Mouse (Mus musculus) forebrain, embryonic 14.5 days (tissue): ENCODE results near the gene Tmcc3. TPM values are rescaled to one million over a fixed set of nuclear protein-coding genes. Genes with fewer than 3 reads are reported as not detected.

Experiments used
- ATAC-seq: fragments of 200-750 bp; cut with Nextera tagmentation; 2 replicates; pipeline ENCODE4 v1.8.0; 2017; ENCODE audit warnings: mild to moderate bottlenecking, moderate library complexity
- DNase-seq: peaks from one replicate; pipeline ENCODE4 v3.0.0-alpha.2; 2015; ENCODE audit warnings: low spot score
- H3K27ac ChIP-seq: fragments of 300-500 bp; sonication (generic); 2 replicates; pipeline ENCODE4 v1.5.1; 2014; ENCODE audit warnings: low read depth, mild to moderate bottlenecking, control low read depth, low read length, moderate library complexity
- H3K27me3 ChIP-seq: fragments of 300-500 bp; sonication (generic); replicated peaks from 2 replicates; pipeline ENCODE4 v1.6.1; 2014; ENCODE audit warnings: low read length, control low read depth, mixed read lengths; ENCODE audit not compliant: control insufficient read depth, insufficient read depth
- H3K36me3 ChIP-seq: fragments of 300-500 bp; sonication (generic); 2 replicates; pipeline ENCODE4 v1.6.1; 2014; ENCODE audit warnings: low read length, control low read depth; ENCODE audit not compliant: control insufficient read depth, insufficient read depth
- H3K4me1 ChIP-seq: fragments of 300-500 bp; sonication (generic); 2 replicates; pipeline ENCODE4 v1.6.1; 2014; ENCODE audit warnings: antibody characterized with exemption, low read length, control low read depth; ENCODE audit not compliant: control insufficient read depth, insufficient read depth
- H3K4me2 ChIP-seq: fragments of 300-500 bp; sonication (generic); 2 replicates; pipeline ENCODE4 v1.6.1; 2014; ENCODE audit warnings: mild to moderate bottlenecking, control low read depth, low read length
- H3K4me3 ChIP-seq: fragments of 300-500 bp; sonication (generic); 2 replicates; pipeline ENCODE4 v1.5.1; 2014; ENCODE audit warnings: low read depth, low read length, control low read depth
- H3K9ac ChIP-seq: fragments of 300-500 bp; sonication (generic); 2 replicates; pipeline ENCODE4 v1.6.1; 2014; ENCODE audit warnings: mild to moderate bottlenecking, low read length, control low read depth, moderate library complexity
- H3K9me3 ChIP-seq: fragments of 300-500 bp; sonication (generic); replicated peaks from 2 replicates; pipeline ENCODE4 v1.6.1; 2016; ENCODE audit warnings: low read length, control low read depth, mixed read lengths; ENCODE audit not compliant: control insufficient read depth
- WGBS: fragments of 180-500 bp; shearing (Covaris S2); extraction: QIAGEN DNeasy Blood & Tissue Kit; methylation state at CpG from one replicate; pipeline ENCODE4 v1.1.7; 2014; 5-methylcytosine and 5-hydroxymethylcytosine counted together
- polyA plus RNA-seq: library from polyadenylated mRNA; unstranded; fragments of >200 nt; fragmentation: Nextera tagmentation; extraction: Ambion mirVana; gene quantifications from 2 replicates; pipeline ENCODE4 v1.2.1, GENCODE M21; 2014

Tmcc3 gene
- polyA plus RNA-seq, 1 experiment from 2014 or later: 5.5 TPM

DNA sequence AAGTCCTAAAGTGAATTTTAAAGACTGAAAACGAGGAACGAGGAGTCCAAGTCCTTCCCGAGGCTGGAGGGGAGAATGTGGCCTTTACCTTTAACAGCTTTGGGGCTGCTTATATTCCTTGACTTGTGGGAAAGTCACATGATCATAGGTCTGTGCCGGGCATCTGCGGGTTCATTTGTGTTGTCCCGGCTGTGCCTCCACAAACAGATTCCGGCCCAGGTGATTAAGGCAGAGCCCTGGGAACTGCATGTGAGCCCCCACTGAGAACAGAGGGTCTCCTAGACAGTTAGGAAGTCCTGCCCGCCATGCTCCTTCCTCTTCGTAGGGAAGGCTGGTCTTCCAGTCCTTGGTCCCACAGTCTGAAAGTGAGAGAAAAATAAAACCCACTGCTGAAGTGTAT is 311.1 kb downstream of the Tmcc3 start:
- Histone ChIP-seq H3K36me3 (no peaks in the 10 kb centered on the region), H3K4me3 (no peak overlapping the region), H3K27ac (peak overlapping the region; percentile 35; the same call in 1 of the 2 replicates), H3K4me2 (no peak overlapping the region), H3K9ac (no peak overlapping the region), H3K27me3 (no peaks in the 10 kb centered on the region), H3K9me3 (no peaks in the 10 kb centered on the region), H3K4me1 (peaks cover 23% of the 10 kb centered on the region)
- WGBS: 36% methylated on average over 9 of the region's 9 CpGs
- DNase-seq (no peak), ATAC-seq (no peak)

DNA sequence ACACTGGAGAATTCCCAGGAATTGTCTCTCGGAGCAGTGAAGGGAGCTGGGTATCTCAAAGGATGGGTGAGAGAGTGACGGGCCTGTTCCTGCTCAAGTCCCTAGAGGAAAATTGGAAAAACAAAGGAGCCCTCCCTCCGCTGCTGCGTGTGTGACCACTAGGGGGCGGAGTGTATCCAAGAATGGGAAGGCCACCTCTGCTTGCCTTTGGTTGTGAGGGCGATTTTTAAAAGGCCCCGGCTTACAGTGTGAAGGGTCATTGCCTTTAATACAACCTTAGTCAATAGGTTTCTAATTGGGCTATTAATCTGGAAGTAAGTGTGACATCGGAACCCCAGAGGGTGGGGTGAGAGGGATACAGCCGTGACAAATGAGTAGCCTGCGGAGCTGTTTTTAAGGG is 311.9 kb downstream of the Tmcc3 start:
- peak overlapping the region; percentile 35; the same call in 1 of the 2 replicates for H3K27ac ChIP-seq
- no peaks in the 10 kb centered on the region for H3K36me3 ChIP-seq
- peaks cover 23% of the 10 kb centered on the region for H3K4me1 ChIP-seq
- 5% methylated on average over 10 of the region's 10 CpGs for WGBS
- H3K9ac ChIP-seq: no peak overlapping the region; the same call in 1 of the 2 replicates
- no peaks in the 10 kb centered on the region for H3K9me3 ChIP-seq
- DNase-seq (peak; percentile 92), ATAC-seq (peak; percentile 66)
- no peak overlapping the region for H3K4me3 ChIP-seq
- H3K4me2 ChIP-seq: no peak overlapping the region
- no peaks in the 10 kb centered on the region for H3K27me3 ChIP-seq

DNA sequence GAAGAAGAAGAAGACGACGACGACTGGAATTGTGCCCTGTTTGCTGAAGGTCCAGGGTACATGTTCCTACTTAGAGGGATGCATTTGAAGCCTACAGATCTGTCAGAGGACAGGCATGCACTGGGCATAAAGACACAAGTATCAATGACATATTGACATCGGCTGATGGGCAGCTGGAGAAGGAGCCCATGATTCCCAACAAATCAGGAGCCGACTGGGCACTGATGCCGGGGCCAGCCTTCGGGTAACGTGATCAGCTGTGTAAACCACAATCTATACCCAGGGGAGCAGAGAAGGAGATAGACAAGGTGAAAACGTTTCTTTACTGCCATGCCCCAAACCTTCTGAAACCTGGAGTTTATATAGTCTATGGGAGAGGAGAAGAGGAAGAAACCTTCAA is 313.3 kb downstream of the Tmcc3 start:
- DNase-seq (no peak), ATAC-seq (no peak)
- H3K27me3 ChIP-seq: no peaks in the 10 kb centered on the region
- H3K9me3 ChIP-seq: no peaks in the 10 kb centered on the region
- H3K4me3 ChIP-seq: no peak overlapping the region
- H3K9ac ChIP-seq: no peak overlapping the region
- H3K4me1 ChIP-seq: peaks cover 23% of the 10 kb centered on the region
- H3K36me3 ChIP-seq: no peaks in the 10 kb centered on the region
- 94% methylated on average over 9 of the region's 9 CpGs for WGBS
- no peak overlapping the region for H3K27ac ChIP-seq
- H3K4me2 ChIP-seq: no peak overlapping the region

DNA sequence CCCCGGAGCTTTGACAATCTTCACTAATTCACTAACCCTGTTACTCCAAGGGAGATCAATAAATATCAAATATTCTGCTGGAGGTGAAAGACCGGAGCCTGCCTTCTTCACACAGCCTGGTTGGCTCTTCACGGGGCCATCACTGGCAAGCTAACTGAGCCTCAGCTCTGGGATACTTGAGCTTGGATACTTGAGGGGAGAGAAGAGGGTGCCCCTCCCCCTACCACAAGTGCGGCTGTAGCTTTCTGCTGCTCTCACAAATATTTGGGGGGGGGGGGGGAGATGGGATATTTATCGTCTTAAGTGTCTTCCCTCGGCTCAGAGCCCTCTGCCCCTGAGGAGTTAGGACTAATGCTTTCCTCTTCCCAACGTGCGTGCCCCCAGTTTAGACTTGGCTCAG is 313.9 kb downstream of the Tmcc3 start:
- no peaks in the 10 kb centered on the region for H3K9me3 ChIP-seq
- ATAC-seq (no peak), DNase-seq (no peak)
- H3K27me3 ChIP-seq: no peaks in the 10 kb centered on the region
- no peak overlapping the region for H3K27ac ChIP-seq
- no peak overlapping the region for H3K4me3 ChIP-seq
- WGBS: 87% methylated on average over 8 of the region's 8 CpGs
- H3K4me2 ChIP-seq: no peak overlapping the region
- H3K9ac ChIP-seq: no peak overlapping the region
- H3K4me1 ChIP-seq: peaks cover 23% of the 10 kb centered on the region
- H3K36me3 ChIP-seq: no peaks in the 10 kb centered on the region

DNA sequence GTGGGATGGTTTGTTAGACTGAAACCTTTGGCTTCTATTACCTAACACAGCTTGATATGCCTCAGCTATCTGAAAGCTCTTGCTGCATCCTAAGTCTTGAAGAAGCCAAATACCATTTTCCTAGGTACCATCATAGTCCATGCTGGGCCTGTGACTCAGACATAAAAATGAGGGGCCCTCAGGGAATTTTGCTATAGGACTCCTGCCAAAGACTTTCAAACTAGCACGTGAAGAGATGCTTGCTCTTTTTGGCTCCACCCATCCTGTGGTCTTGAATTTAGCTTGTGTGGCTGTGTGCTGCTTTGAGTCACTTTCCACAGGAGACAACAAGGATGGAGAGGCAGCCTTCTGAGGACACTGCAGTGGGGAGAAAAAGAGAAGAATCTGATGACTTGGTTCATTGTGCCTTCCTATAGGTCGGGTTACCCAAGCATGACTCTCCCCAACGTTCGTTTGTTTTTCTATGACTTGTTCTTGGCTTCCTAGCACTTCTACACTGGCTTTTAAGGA is 319.1 kb downstream of the Tmcc3 start:
- Histone ChIP-seq H3K4me2 (no peak overlapping the region), H3K9me3 (no peaks in the 10 kb centered on the region), H3K9ac (no peak overlapping the region), H3K36me3 (no peaks in the 10 kb centered on the region), H3K4me1 (no peaks in the 10 kb centered on the region), H3K27me3 (no peaks in the 10 kb centered on the region), H3K27ac (no peak overlapping the region), H3K4me3 (no peak overlapping the region)
- ATAC-seq (no peak), DNase-seq (no peak)
- 73% methylated on average over 4 of the region's 4 CpGs for WGBS

DNA sequence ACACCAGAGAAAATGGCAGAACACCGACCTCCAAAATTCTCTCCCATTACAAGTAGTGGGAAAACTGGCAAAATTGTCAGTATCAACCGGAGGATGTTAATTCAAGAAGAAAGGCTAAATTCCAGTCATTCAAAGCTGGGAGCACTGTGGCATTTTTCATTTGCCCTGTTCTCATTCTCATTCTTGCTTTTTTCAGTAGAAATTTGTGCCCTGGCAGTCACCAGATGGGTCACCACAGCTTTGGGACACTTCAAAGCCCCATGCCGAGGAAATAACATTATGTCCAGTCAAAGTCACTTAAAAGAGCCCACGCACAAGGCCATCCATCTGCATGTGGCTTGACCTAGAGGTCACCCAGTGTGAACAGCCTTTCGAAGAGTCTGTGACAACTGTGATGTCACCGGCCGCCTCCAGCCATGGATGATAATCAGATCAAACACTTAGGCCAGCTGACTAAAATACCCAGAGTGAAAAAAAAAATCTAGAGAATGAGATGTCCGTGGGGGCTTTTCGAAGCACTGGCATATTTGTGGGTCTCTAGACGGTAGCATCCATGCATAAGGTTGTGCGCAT is 319.9 kb downstream of the Tmcc3 start:
- no peak for ATAC-seq
- 82% methylated on average over 11 of the region's 11 CpGs for WGBS

DNA sequence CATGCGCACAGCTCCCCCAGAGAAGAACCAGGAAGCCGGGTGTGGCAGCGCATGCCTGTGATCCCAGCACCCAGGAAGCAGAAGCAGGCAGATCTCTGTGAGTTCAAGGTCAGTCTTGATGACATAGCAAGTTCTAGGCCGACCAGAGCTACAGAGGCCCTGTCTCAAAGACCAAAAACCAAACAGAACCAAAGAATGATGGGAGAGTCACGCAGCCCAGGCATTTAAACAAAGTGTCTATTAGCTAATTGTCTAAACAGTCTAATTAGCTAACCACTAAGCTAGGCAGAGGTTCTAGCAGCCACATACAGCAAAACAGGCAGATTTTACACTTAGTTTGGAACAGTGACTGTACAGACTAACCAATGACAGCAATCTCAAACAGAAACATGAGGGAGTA is 320.5 kb downstream of the Tmcc3 start:
- no peaks in the 10 kb centered on the region for H3K27me3 ChIP-seq
- H3K4me3 ChIP-seq: no peak overlapping the region
- H3K4me2 ChIP-seq: no peak overlapping the region
- no peak for ATAC-seq
- H3K4me1 ChIP-seq: no peaks in the 10 kb centered on the region
- DNase-seq: no peak
- WGBS: 83% methylated on average over 5 of the region's 5 CpGs
- H3K27ac ChIP-seq: no peak overlapping the region
- no peaks in the 10 kb centered on the region for H3K9me3 ChIP-seq
- H3K9ac ChIP-seq: no peak overlapping the region
- no peaks in the 10 kb centered on the region for H3K36me3 ChIP-seq

More for the DNA sequence above, 319.9 kb downstream of the Tmcc3 start:
- H3K4me1 ChIP-seq: no peaks in the 10 kb centered on the region
- DNase-seq: no peak
- H3K4me3 ChIP-seq: no peak overlapping the region
- no peak overlapping the region for H3K9ac ChIP-seq
- no peak overlapping the region for H3K27ac ChIP-seq
- H3K27me3 ChIP-seq: no peaks in the 10 kb centered on the region
- H3K36me3 ChIP-seq: no peaks in the 10 kb centered on the region
- H3K4me2 ChIP-seq: no peak overlapping the region
- no peaks in the 10 kb centered on the region for H3K9me3 ChIP-seq

DNA sequence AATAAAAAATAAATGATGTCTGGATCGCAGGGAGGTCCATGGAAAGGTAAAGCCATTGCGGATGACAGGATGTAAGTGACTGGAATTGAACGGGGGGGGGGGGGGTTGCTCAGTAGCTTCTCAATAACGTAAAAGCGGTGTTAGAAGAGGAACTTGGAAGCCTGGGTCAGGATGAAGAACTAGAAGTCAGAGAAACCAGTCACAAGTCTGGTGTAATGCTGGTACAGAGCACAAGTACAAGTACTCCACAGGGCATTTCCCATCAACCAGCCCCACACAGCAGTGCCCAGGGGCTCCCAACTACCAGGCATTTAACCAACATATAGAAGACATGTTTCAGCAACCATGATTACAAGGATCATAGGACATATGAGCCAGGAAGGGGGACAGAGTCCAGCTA is 326.9 kb downstream of the Tmcc3 start:
- DNase-seq: no peak
- no peaks in the 10 kb centered on the region for H3K4me1 ChIP-seq
- no peak overlapping the region for H3K4me2 ChIP-seq
- no peak overlapping the region for H3K27ac ChIP-seq
- no peaks in the 10 kb centered on the region for H3K27me3 ChIP-seq
- ATAC-seq: no peak
- H3K4me3 ChIP-seq: no peak overlapping the region
- no peak overlapping the region for H3K9ac ChIP-seq
- no peaks in the 10 kb centered on the region for H3K9me3 ChIP-seq
- WGBS: 90% methylated on average over 5 of the region's 5 CpGs
- no peaks in the 10 kb centered on the region for H3K36me3 ChIP-seq

DNA sequence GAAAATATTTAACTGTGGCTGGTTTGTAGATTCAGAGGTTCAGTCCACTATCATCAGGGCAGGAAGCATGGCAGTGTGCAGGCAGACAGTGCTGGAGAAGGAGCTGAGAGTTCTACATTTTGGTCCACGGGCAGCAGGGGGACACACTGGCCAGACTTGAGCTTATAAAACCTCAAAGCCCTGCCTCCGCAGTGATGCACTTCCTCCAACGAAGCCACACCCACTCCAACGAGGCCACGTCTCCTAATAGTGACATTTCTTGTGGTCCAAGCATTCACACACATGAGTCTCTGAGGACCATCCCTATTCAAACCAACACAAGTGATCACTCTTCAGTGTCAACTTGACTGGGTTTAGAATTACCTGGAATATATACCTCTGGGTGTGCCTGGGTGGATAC is 327.5 kb downstream of the Tmcc3 start:
- H3K9me3 ChIP-seq: no peaks in the 10 kb centered on the region
- no peaks in the 10 kb centered on the region for H3K4me1 ChIP-seq
- no peak overlapping the region for H3K9ac ChIP-seq
- H3K27ac ChIP-seq: no peak overlapping the region
- no peak for ATAC-seq
- no peaks in the 10 kb centered on the region for H3K36me3 ChIP-seq
- no peak for DNase-seq
- no peak overlapping the region for H3K4me2 ChIP-seq
- H3K4me3 ChIP-seq: no peak overlapping the region
- WGBS: 81% methylated on average over 5 of the region's 5 CpGs
- no peaks in the 10 kb centered on the region for H3K27me3 ChIP-seq
